Mouse (Mus musculus): Measurements from ENCODE around the gene Phospho2.

- TF ChIP-seq CTCF (IDR thresholded peaks at IDR 0.05) (peak; percentile 48), POLR2A (IDR thresholded peaks at IDR 0.05; ENCODE audit: insufficient read depth, low read depth, low read length) (no peak)
Measured at GRCm38 (mm10) chr2:69778836-69779177, 10.6 kb upstream of the Phospho2 start.

Data from heart, adult 2 months (tissue).